Mouse (Mus musculus): Measurements from ENCODE around the gene R3hdm1.

GRCm38 (mm10) chr1:128281753-128282152 lies 178.7 kb downstream of the R3hdm1 start:
- TF ChIP-seq CTCF (IDR thresholded peaks at IDR 0.05; ENCODE audit: low read depth, low read length) (no peak), POLR2A (IDR thresholded peaks at IDR 0.05; ENCODE audit: insufficient read depth, low read length) (no peak), EP300 (IDR thresholded peaks at IDR 0.05; ENCODE audit: insufficient read depth, low read depth, low read length) (no peak)
